Mouse (Mus musculus): ENCODE measurements around the gene Gbp4.
"Not testable (repeated sequence)": the region's sequence is repeated elsewhere in the genome, so short reads cannot be mapped to it uniquely, and the experiment has no call there.

The Gbp4 gene

GRCm38 (mm10) chr5:105139409-105140088 is at the start of gene Gbp4, which contains the start of the genes Gbp9 and Gbp8:
TSS of gene Gbp4 (minus strand) at chr5:105139586.
TSS of gene Gbp9 (minus strand) at chr5:105139539.
TSS of gene Gbp8 (minus strand) at chr5:105139540.
- not testable (repeated sequence) for DNase-seq (ENCODE audit: low spot score in 2 of 2)

- no peak for DNase-seq (ENCODE audit: low spot score in 2 of 2)
Measured at GRCm38 (mm10) chr5:105181446-105181845, 42.1 kb upstream of the Gbp4 start.

GRCm38 (mm10) chr5:105156582-105156981 is 17.2 kb upstream of the Gbp4 start:
- DNase-seq (ENCODE audit: low spot score in 2 of 2) = no peak

- DNase-seq (ENCODE audit: low spot score in 2 of 2) = no peak
Measured at GRCm38 (mm10) chr5:105154049-105154448, 14.7 kb upstream of the Gbp4 start.

- not testable (repeated sequence) for DNase-seq (ENCODE audit: low spot score in 2 of 2)
Measured at GRCm38 (mm10) chr5:105148062-105148461, 8.7 kb upstream of the Gbp4 start.

- DNase-seq (ENCODE audit: low spot score in 2 of 2) = no peak
Measured at GRCm38 (mm10) chr5:105146447-105146846, 7.1 kb upstream of the Gbp4 start.

GRCm38 (mm10) chr5:105145731-105146130 is 6.3 kb upstream of the Gbp4 start:
- not testable (repeated sequence) for DNase-seq (ENCODE audit: low spot score in 2 of 2)

- DNase-seq (ENCODE audit: low spot score in 2 of 2) = not testable (repeated sequence)
Measured at GRCm38 (mm10) chr5:105140089-105140810, 864 bp upstream of the Gbp4 start.

- DNase-seq (ENCODE audit: low spot score in 2 of 2) = no peak
Measured at GRCm38 (mm10) chr5:105138906-105139305, 480 bp downstream of the Gbp4 start.

GRCm38 (mm10) chr5:105136706-105137304 is 2.6 kb downstream of the Gbp4 start:
- not testable (repeated sequence) for DNase-seq (ENCODE audit: low spot score in 2 of 2)

- peak; percentile 20 to 61 for DNase-seq (ENCODE audit: low spot score in 2 of 2)
Measured at GRCm38 (mm10) chr5:105121731-105122130, 17.7 kb downstream of the Gbp4 start.

GRCm38 (mm10) chr5:105115740-105116139 is 23.6 kb downstream of the Gbp4 start:
- DNase-seq (ENCODE audit: low spot score in 2 of 2) = no peak

GRCm38 (mm10) chr5:105114696-105115095 is 24.7 kb downstream of the Gbp4 start:
- DNase-seq (ENCODE audit: low spot score in 2 of 2) = no peak

- DNase-seq (ENCODE audit: low spot score in 2 of 2) = no peak
Measured at GRCm38 (mm10) chr5:105113656-105114055, 25.7 kb downstream of the Gbp4 start.

- DNase-seq (ENCODE audit: low spot score in 2 of 2) = peak; percentile 2 to 5
Measured at GRCm38 (mm10) chr5:105110271-105110852, 29.0 kb downstream of the Gbp4 start.

GRCm38 (mm10) chr5:105109775-105110174 is 29.6 kb downstream of the Gbp4 start:
- not testable (repeated sequence) for DNase-seq (ENCODE audit: low spot score in 2 of 2)

GRCm38 (mm10) chr5:105105689-105106088 is 33.7 kb downstream of the Gbp4 start:
- DNase-seq (ENCODE audit: low spot score in 2 of 2) = not testable (repeated sequence)

GRCm38 (mm10) chr5:105081900-105082299 is 57.5 kb downstream of the Gbp4 start:
- DNase-seq (ENCODE audit: low spot score in 2 of 2) = no peak

- not testable (repeated sequence) for DNase-seq (ENCODE audit: low spot score in 2 of 2)
Measured at GRCm38 (mm10) chr5:105068356-105068755, 71.0 kb downstream of the Gbp4 start.

Data from frontal cortex, postnatal 36 days (tissue).